Mouse (Mus musculus) thymus, adult 2 months (tissue): ENCODE data around the gene Pkp4.

Experiments used
- CTCF ChIP-seq: fragments of 200-500 bp; IDR thresholded peaks from 2 replicates; pipeline ENCODE4 v1.5.1; 2012; ENCODE audit warnings: mild to moderate bottlenecking, control low read depth, low read length, moderate library complexity, borderline replicate concordance; ENCODE audit not compliant: control insufficient read depth, poor library complexity, insufficient read depth; ENCODE audit errors: extremely low read depth
- POLR2A ChIP-seq: fragments of 200-500 bp; IDR thresholded peaks from 2 replicates; pipeline ENCODE4 v1.6.1; 2012; ENCODE audit warnings: mild to moderate bottlenecking, low read length, control low read depth, moderate library complexity; ENCODE audit not compliant: control insufficient read depth, poor library complexity, insufficient read depth; ENCODE audit errors: extremely low read depth

DNA sequence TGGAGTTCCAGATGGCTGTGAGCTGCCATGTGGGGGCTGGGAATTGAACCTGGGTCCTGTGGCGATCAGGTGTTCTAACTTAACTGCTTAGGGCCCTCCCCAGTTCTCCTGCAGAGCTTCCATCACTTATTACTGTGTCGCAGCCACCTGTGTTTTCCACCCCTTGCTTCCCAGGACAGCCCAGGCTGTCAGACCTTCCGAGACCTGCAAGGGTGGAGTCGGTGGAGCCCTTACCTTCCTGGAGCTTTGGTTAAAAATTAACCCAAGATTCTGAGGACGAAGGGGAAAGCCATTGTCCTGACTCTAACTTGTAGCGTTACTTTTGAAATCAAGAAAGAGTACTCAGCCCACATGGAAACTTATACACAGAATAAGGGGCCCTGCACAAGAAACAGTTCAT, 15.3 kb downstream of the Pkp4 start:
- no peak for TF ChIP-seq CTCF
- TF ChIP-seq POLR2A: no peak
